Mouse (Mus musculus): ENCODE results near the gene Slc16a7. TPM values are rescaled to one million over a fixed set of nuclear protein-coding genes. Genes with fewer than 3 reads are reported as not detected.

The Slc16a7 gene
- polyA plus RNA-seq, 1 experiment from 2014 or later: 7.5 TPM

DNA sequence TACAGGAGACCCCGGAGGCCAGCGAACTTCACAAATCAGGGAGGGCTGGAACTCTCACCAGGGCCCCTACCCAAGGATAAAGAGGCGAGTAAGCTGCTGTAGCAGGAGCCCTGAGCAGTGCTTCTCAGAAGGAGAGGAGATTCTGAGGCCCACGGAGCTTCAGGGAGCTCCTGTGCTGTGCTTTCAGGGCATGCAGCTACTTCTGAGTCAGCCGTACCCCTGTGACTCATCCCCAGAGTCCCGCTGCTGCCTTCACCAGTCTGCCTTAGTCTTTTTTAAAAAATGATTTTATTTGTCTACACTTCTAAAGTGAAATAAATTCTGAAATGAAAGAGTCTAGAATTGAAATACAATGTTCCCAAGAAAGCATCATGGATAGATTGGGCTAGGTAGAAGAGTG lies 91.2 kb downstream of the Slc16a7 start:
- no peaks in the 10 kb centered on the region for H3K9me3 ChIP-seq (ENCODE audit: control insufficient read depth, low read length)
- no peaks in the 10 kb centered on the region for H3K4me1 ChIP-seq (replicated peaks; ENCODE audit: control insufficient read depth, insufficient read depth, low read length)
- H3K9ac ChIP-seq (ENCODE audit: low read depth, low read length): no peak overlapping the region
- no peak overlapping the region for H3K4me3 ChIP-seq (ENCODE audit: low read depth, low read length)
- ATAC-seq (replicated peaks; ENCODE audit: low FRiP score) (no peak), DNase-seq (ENCODE audit: low spot score) (no peak)
- no peak overlapping the region for H3K27ac ChIP-seq (ENCODE audit: low read depth, low read length)
- 70% methylated on average over 6 of the region's 6 CpGs for WGBS
- no peak overlapping the region for H3K4me2 ChIP-seq
- H3K36me3 ChIP-seq (ENCODE audit: control insufficient read depth, insufficient read depth, low read length): no peaks in the 10 kb centered on the region
- H3K27me3 ChIP-seq (replicated peaks; ENCODE audit: control insufficient read depth, insufficient read depth, low read length): no peaks in the 10 kb centered on the region

- H3K9ac ChIP-seq (ENCODE audit: low read depth, low read length): no peak overlapping the region
- H3K27ac ChIP-seq (ENCODE audit: low read depth, low read length): no peak overlapping the region
- H3K4me1 ChIP-seq (replicated peaks; ENCODE audit: control insufficient read depth, insufficient read depth, low read length): no peaks in the 10 kb centered on the region
- no peak for ATAC-seq (replicated peaks; ENCODE audit: low FRiP score)
- no peak overlapping the region for H3K4me3 ChIP-seq (ENCODE audit: low read depth, low read length)
- H3K27me3 ChIP-seq (replicated peaks; ENCODE audit: control insufficient read depth, insufficient read depth, low read length): no peaks in the 10 kb centered on the region
- no peaks in the 10 kb centered on the region for H3K36me3 ChIP-seq (ENCODE audit: control insufficient read depth, insufficient read depth, low read length)
- no peak overlapping the region for H3K4me2 ChIP-seq
- 65% methylated on average over 9 of the region's 9 CpGs for WGBS
- no peak for DNase-seq (ENCODE audit: low spot score)
- H3K9me3 ChIP-seq (ENCODE audit: control insufficient read depth, low read length): no peaks in the 10 kb centered on the region
These were observed 98.9 kb downstream of the Slc16a7 start for GRCm38 (mm10) chr10:125290320-125290719.

GRCm38 (mm10) chr10:125288560-125288959 lies 100.7 kb downstream of the Slc16a7 start:
- H3K27me3 ChIP-seq (replicated peaks; ENCODE audit: control insufficient read depth, insufficient read depth, low read length): no peaks in the 10 kb centered on the region
- H3K9ac ChIP-seq (ENCODE audit: low read depth, low read length): no peak overlapping the region
- 86% methylated on average over 6 of the region's 6 CpGs for WGBS
- H3K27ac ChIP-seq (ENCODE audit: low read depth, low read length): no peak overlapping the region
- no peak for DNase-seq (ENCODE audit: low spot score)
- H3K4me2 ChIP-seq: no peak overlapping the region
- no peaks in the 10 kb centered on the region for H3K4me1 ChIP-seq (replicated peaks; ENCODE audit: control insufficient read depth, insufficient read depth, low read length)
- no peak overlapping the region for H3K4me3 ChIP-seq (ENCODE audit: low read depth, low read length)
- ATAC-seq (replicated peaks; ENCODE audit: low FRiP score): no peak
- no peaks in the 10 kb centered on the region for H3K36me3 ChIP-seq (ENCODE audit: control insufficient read depth, insufficient read depth, low read length)
- no peaks in the 10 kb centered on the region for H3K9me3 ChIP-seq (ENCODE audit: control insufficient read depth, low read length)

GRCm38 (mm10) chr10:125285386-125285785 lies 103.9 kb downstream of the Slc16a7 start:
- ATAC-seq (replicated peaks; ENCODE audit: low FRiP score) (no peak), DNase-seq (ENCODE audit: low spot score) (no peak)
- H3K4me1 ChIP-seq (replicated peaks; ENCODE audit: control insufficient read depth, insufficient read depth, low read length): no peaks in the 10 kb centered on the region
- no peaks in the 10 kb centered on the region for H3K9me3 ChIP-seq (ENCODE audit: control insufficient read depth, low read length)
- H3K9ac ChIP-seq (ENCODE audit: low read depth, low read length): no peak overlapping the region
- no peak overlapping the region for H3K4me3 ChIP-seq (ENCODE audit: low read depth, low read length)
- H3K27ac ChIP-seq (ENCODE audit: low read depth, low read length): no peak overlapping the region
- no peak overlapping the region for H3K4me2 ChIP-seq
- no peaks in the 10 kb centered on the region for H3K36me3 ChIP-seq (ENCODE audit: control insufficient read depth, insufficient read depth, low read length)
- no peaks in the 10 kb centered on the region for H3K27me3 ChIP-seq (replicated peaks; ENCODE audit: control insufficient read depth, insufficient read depth, low read length)
- 68% methylated on average over 5 of the region's 5 CpGs for WGBS

GRCm38 (mm10) chr10:125275149-125275848 lies 114.0 kb downstream of the Slc16a7 start:
- Histone ChIP-seq H3K4me3 (ENCODE audit: low read depth, low read length) (no peak overlapping the region), H3K36me3 (ENCODE audit: control insufficient read depth, insufficient read depth, low read length) (no peaks in the 10 kb centered on the region; the same call in 1 of the 2 replicates), H3K27me3 (replicated peaks; ENCODE audit: control insufficient read depth, insufficient read depth, low read length) (no peaks in the 10 kb centered on the region), H3K27ac (ENCODE audit: low read depth, low read length) (no peak overlapping the region), H3K4me2 (no peak overlapping the region), H3K9me3 (ENCODE audit: control insufficient read depth, low read length) (no peaks in the 10 kb centered on the region), H3K4me1 (replicated peaks; ENCODE audit: control insufficient read depth, insufficient read depth, low read length) (no peaks in the 10 kb centered on the region), H3K9ac (ENCODE audit: low read depth, low read length) (no peak overlapping the region)
- 91% methylated on average over 12 of the region's 12 CpGs for WGBS
- DNase-seq (ENCODE audit: low spot score) (no peak), ATAC-seq (replicated peaks; ENCODE audit: low FRiP score) (no peak)

DNA sequence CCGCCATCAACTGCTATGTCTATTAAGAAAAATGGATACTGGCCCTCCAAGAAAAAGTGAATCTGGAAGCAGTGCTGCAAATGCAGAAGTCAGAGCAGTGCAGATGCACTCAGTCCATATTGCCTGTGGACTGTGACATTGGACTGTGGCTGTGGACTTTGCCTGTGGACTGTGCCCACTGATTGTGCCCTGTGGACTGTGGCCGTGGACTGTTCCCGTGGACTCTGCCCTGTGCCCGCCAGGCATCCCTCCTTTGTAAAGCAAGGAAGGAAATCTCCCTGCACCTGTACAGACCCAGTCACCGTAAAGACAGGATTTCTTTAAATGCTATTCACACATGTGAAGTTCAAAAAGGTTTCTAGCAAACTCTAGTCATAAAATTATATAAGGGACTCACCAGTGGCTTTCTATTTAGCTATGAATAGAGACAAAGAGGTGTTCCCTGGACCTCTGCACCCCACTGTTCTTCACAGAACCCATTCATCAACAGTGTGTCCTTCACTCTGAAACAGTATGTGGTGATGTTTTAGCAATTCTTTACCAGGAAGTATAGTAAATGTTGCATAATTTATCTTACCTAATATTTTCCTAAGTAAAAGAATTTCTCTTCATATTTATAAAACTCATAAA lies 114.6 kb downstream of the Slc16a7 start:
- Histone ChIP-seq H3K27me3 (replicated peaks; ENCODE audit: control insufficient read depth, insufficient read depth, low read length) (no peaks in the 10 kb centered on the region), H3K4me3 (ENCODE audit: low read depth, low read length) (no peak overlapping the region), H3K9ac (ENCODE audit: low read depth, low read length) (no peak overlapping the region), H3K4me2 (no peak overlapping the region), H3K4me1 (replicated peaks; ENCODE audit: control insufficient read depth, insufficient read depth, low read length) (no peaks in the 10 kb centered on the region), H3K9me3 (ENCODE audit: control insufficient read depth, low read length) (no peaks in the 10 kb centered on the region), H3K36me3 (ENCODE audit: control insufficient read depth, insufficient read depth, low read length) (no peaks in the 10 kb centered on the region; the same call in 1 of the 2 replicates), H3K27ac (ENCODE audit: low read depth, low read length) (no peak overlapping the region)
- 95% methylated on average over 5 of the region's 5 CpGs for WGBS
- DNase-seq (ENCODE audit: low spot score) (no peak), ATAC-seq (replicated peaks; ENCODE audit: low FRiP score) (no peak)

- WGBS: 76% methylated on average over 7 of the region's 7 CpGs
- H3K27ac ChIP-seq (ENCODE audit: low read depth, low read length): no peak overlapping the region
- DNase-seq (ENCODE audit: low spot score): no peak
- ATAC-seq (replicated peaks; ENCODE audit: low FRiP score): no peak
- H3K27me3 ChIP-seq (replicated peaks; ENCODE audit: control insufficient read depth, insufficient read depth, low read length): no peaks in the 10 kb centered on the region
- no peaks in the 10 kb centered on the region; the same call in 1 of the 2 replicates for H3K36me3 ChIP-seq (ENCODE audit: control insufficient read depth, insufficient read depth, low read length)
- no peak overlapping the region for H3K4me3 ChIP-seq (ENCODE audit: low read depth, low read length)
- no peak overlapping the region for H3K9ac ChIP-seq (ENCODE audit: low read depth, low read length)
- H3K4me2 ChIP-seq: no peak overlapping the region
- H3K4me1 ChIP-seq (replicated peaks; ENCODE audit: control insufficient read depth, insufficient read depth, low read length): no peaks in the 10 kb centered on the region
- no peaks in the 10 kb centered on the region for H3K9me3 ChIP-seq (ENCODE audit: control insufficient read depth, low read length)
These were observed 115.5 kb downstream of the Slc16a7 start for GRCm38 (mm10) chr10:125273759-125274158.

- no peaks in the 10 kb centered on the region for H3K4me1 ChIP-seq (replicated peaks; ENCODE audit: control insufficient read depth, insufficient read depth, low read length)
- WGBS: 60% methylated on average over 5 of the region's 5 CpGs
- H3K27me3 ChIP-seq (replicated peaks; ENCODE audit: control insufficient read depth, insufficient read depth, low read length): no peaks in the 10 kb centered on the region
- ATAC-seq (replicated peaks; ENCODE audit: low FRiP score) (no peak), DNase-seq (ENCODE audit: low spot score) (no peak)
- H3K9me3 ChIP-seq (ENCODE audit: control insufficient read depth, low read length): no peaks in the 10 kb centered on the region
- no peak overlapping the region for H3K9ac ChIP-seq (ENCODE audit: low read depth, low read length)
- H3K4me2 ChIP-seq: no peak overlapping the region
- no peaks in the 10 kb centered on the region for H3K36me3 ChIP-seq (ENCODE audit: control insufficient read depth, insufficient read depth, low read length)
- no peak overlapping the region for H3K4me3 ChIP-seq (ENCODE audit: low read depth, low read length)
- no peak overlapping the region for H3K27ac ChIP-seq (ENCODE audit: low read depth, low read length)
These were observed 117.8 kb downstream of the Slc16a7 start for GRCm38 (mm10) chr10:125271448-125271847.

DNA sequence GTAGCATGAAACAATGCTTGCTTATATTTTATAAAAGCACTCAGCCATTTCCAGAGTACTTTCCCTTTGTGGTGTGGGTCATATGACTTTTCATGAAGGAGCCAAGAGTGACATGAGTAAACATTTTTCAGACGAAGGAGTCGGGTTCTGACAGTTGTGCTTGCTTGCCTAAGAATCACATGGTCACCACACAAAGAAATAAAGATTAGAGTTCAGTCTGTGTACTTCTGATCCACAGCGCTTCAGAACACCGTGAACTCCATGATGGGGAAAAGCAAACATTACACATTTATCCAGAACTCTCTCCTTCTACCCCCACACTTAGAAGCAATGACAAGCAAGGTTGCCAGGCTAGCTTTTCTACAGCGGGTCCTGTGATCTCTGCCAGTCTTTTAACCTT lies 119.0 kb downstream of the Slc16a7 start:
- H3K4me1 ChIP-seq (replicated peaks; ENCODE audit: control insufficient read depth, insufficient read depth, low read length): no peaks in the 10 kb centered on the region
- H3K4me3 ChIP-seq (ENCODE audit: low read depth, low read length): no peak overlapping the region
- DNase-seq (ENCODE audit: low spot score) (no peak), ATAC-seq (replicated peaks; ENCODE audit: low FRiP score) (no peak)
- H3K27ac ChIP-seq (ENCODE audit: low read depth, low read length): no peak overlapping the region
- no peaks in the 10 kb centered on the region for H3K9me3 ChIP-seq (ENCODE audit: control insufficient read depth, low read length)
- H3K4me2 ChIP-seq: no peak overlapping the region
- WGBS: 63% methylated on average over 5 of the region's 5 CpGs
- H3K9ac ChIP-seq (ENCODE audit: low read depth, low read length): no peak overlapping the region
- H3K36me3 ChIP-seq (ENCODE audit: control insufficient read depth, insufficient read depth, low read length): no peaks in the 10 kb centered on the region
- no peaks in the 10 kb centered on the region for H3K27me3 ChIP-seq (replicated peaks; ENCODE audit: control insufficient read depth, insufficient read depth, low read length)

All from liver, embryonic 11.5 days (tissue).